Mouse (Mus musculus) heart, embryonic 11.5 days (tissue): ENCODE measurements around the gene Rhoa. TPM values are rescaled to one million over a fixed set of nuclear protein-coding genes. Genes with fewer than 3 reads are reported as not detected.
"Not testable (repeated sequence)": the region's sequence is repeated elsewhere in the genome, so short reads cannot be mapped to it uniquely, and the experiment has no call there.

Source experiments
- ATAC-seq: fragments of 200-750 bp; cut with Nextera tagmentation; replicated peaks from 2 replicates; pipeline ENCODE4 v1.8.0; 2017; ENCODE audit warnings: moderate library complexity; ENCODE audit not compliant: insufficient number of reproducible peaks, low FRiP score, low TSS enrichment
- H3K27ac ChIP-seq: fragments of 300-500 bp; sonication (generic); 2 replicates; pipeline ENCODE4 v1.5.1; 2014; ENCODE audit warnings: mild to moderate bottlenecking, low read depth, low read length
- H3K27me3 ChIP-seq: fragments of 300-500 bp; sonication (generic); 2 replicates; pipeline ENCODE4 v1.6.1; 2014; ENCODE audit warnings: mild to moderate bottlenecking, low read length, mixed read lengths; ENCODE audit not compliant: control insufficient read depth, insufficient read depth
- H3K36me3 ChIP-seq: fragments of 300-500 bp; sonication (generic); 2 replicates; pipeline ENCODE4 v1.6.1; 2014; ENCODE audit warnings: mild to moderate bottlenecking, low read length, moderate library complexity, mixed read lengths; ENCODE audit not compliant: control insufficient read depth, insufficient read depth
- H3K4me1 ChIP-seq: fragments of 300-500 bp; sonication (generic); 2 replicates; pipeline ENCODE4 v1.6.1; 2014; ENCODE audit warnings: low read length; ENCODE audit not compliant: control insufficient read depth, insufficient read depth
- H3K4me2 ChIP-seq: fragments of 300-500 bp; sonication (generic); 2 replicates; pipeline ENCODE4 v1.6.1; 2014; ENCODE audit warnings: mild to moderate bottlenecking, moderate library complexity
- H3K4me3 ChIP-seq: fragments of 300-500 bp; sonication (generic); 2 replicates; pipeline ENCODE4 v1.5.1; 2014; ENCODE audit warnings: low read depth, low read length
- H3K9ac ChIP-seq: fragments of 300-500 bp; sonication (generic); 2 replicates; pipeline ENCODE4 v1.6.1; 2014; ENCODE audit warnings: mild to moderate bottlenecking, low read depth, low read length, moderate library complexity
- H3K9me3 ChIP-seq: fragments of 300-500 bp; sonication (generic); replicated peaks from 2 replicates; pipeline ENCODE4 v1.6.1; 2016; ENCODE audit warnings: low read length; ENCODE audit not compliant: control insufficient read depth
- WGBS: fragments of 180-500 bp; shearing (Covaris S2); extraction: QIAGEN DNeasy Blood & Tissue Kit; methylation state at CpG from one replicate; pipeline ENCODE4 v1.1.7; 2014; ENCODE audit not compliant: insufficient replicate concordance; 5-methylcytosine and 5-hydroxymethylcytosine counted together
- polyA plus RNA-seq: library from polyadenylated mRNA; unstranded; fragments of >200 nt; fragmentation: Nextera tagmentation; extraction: Ambion mirVana; gene quantifications from 2 replicates; pipeline ENCODE4 v1.2.1, GENCODE M21; 2014

Gene Rhoa
- polyA plus RNA-seq, 1 experiment from 2014 or later: 277 TPM

GRCm38 (mm10) chr9:108266261-108266935 is 39.5 kb upstream of the Rhoa start:
- 45% methylated on average over 9 of the region's 10 CpGs for WGBS
- Histone ChIP-seq H3K9ac (no peak overlapping the region), H3K27ac (peak overlapping the region; percentile 59; the same call in 1 of the 2 replicates), H3K36me3 (no peaks in the 10 kb centered on the region), H3K4me3 (no peak overlapping the region), H3K9me3 (no peaks in the 10 kb centered on the region), H3K4me2 (no peak overlapping the region), H3K27me3 (no peaks in the 10 kb centered on the region), H3K4me1 (peaks cover 39% of the 10 kb centered on the region)
- ATAC-seq: no peak

DNA sequence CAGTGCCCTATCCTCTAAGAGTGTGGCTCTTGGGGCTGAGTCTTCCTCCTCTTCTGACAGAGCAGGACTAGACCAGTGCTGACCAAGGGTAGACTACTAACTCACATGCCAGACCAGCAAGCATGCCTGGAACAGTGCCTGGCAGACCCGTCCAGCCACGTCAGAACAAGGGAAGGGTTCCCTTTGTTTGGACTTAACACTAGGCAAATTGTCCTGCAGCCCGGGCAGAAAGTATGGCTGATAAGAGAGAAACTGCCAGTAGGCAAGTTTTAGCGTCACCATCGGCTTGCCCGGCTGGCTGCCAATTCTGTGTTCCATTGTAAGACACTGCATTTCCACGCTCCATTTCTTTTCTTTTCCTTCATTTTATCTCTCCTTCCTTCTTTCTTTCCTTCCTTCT is 38.2 kb upstream of the Rhoa start:
- peaks cover 35% of the 10 kb centered on the region for H3K4me1 ChIP-seq

GRCm38 (mm10) chr9:108268701-108269100 is 37.2 kb upstream of the Rhoa start:
- H3K27ac ChIP-seq, ATAC-seq, H3K4me2 ChIP-seq, H3K36me3 ChIP-seq, H3K9ac ChIP-seq, H3K4me3 ChIP-seq, H3K9me3 ChIP-seq, H3K27me3 ChIP-seq: not testable (repeated sequence)
- WGBS: 56% methylated on average over 6 of the region's 7 CpGs
- peaks cover 36% of the 10 kb centered on the region for H3K4me1 ChIP-seq

More for the DNA sequence above, 38.2 kb upstream of the Rhoa start:
- H3K27ac ChIP-seq: 0 out of 2 replicates have a peak overlapping the region, but pooled peaks have one; percentile 6
- no peak for ATAC-seq
- H3K27me3 ChIP-seq: no peaks in the 10 kb centered on the region
- no peaks in the 10 kb centered on the region for H3K9me3 ChIP-seq
- H3K4me3 ChIP-seq: no peak overlapping the region
- WGBS: 63% methylated on average over 7 of the region's 7 CpGs
- H3K36me3 ChIP-seq: no peaks in the 10 kb centered on the region
- no peak overlapping the region for H3K9ac ChIP-seq
- no peak overlapping the region for H3K4me2 ChIP-seq

- WGBS: 24% methylated on average over 2 of the region's 2 CpGs
- ATAC-seq: no peak
- Histone ChIP-seq H3K4me3 (no peak overlapping the region), H3K9ac (no peak overlapping the region), H3K4me1 (peaks cover 24% of the 10 kb centered on the region), H3K9me3 (no peaks in the 10 kb centered on the region), H3K27me3 (no peaks in the 10 kb centered on the region), H3K27ac (no peak overlapping the region), H3K36me3 (no peaks in the 10 kb centered on the region), H3K4me2 (no peak overlapping the region)
Measured at GRCm38 (mm10) chr9:108271941-108272340, 34.0 kb upstream of the Rhoa start.

GRCm38 (mm10) chr9:108272691-108273090 is 33.2 kb upstream of the Rhoa start:
- Histone ChIP-seq H3K27ac (no peak overlapping the region), H3K4me1 (peaks cover 19% of the 10 kb centered on the region), H3K4me3 (no peak overlapping the region), H3K9ac (no peak overlapping the region), H3K9me3 (no peaks in the 10 kb centered on the region), H3K27me3 (no peaks in the 10 kb centered on the region), H3K36me3 (no peaks in the 10 kb centered on the region), H3K4me2 (no peak overlapping the region)
- 49% methylated on average over 5 of the region's 5 CpGs for WGBS
- no peak for ATAC-seq

DNA sequence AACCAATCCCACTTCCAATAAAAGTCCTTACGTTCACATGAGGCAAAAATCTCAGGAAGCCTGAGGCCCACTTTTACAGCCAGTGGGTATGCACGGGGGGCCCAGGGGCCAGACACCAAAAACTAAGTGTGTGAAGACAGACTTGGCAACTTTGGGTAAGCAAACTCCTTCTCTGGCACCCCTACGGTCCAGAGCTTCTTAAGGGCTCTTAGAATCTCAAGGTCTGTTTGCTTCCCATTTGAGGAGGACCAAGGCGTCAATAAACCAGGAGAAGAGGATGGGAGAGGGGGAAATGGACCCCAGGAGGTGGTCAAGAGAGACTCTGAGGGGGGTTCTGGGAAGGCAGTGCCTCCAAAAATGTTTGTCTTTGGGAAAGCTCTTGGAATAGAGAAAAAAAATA is 32.4 kb upstream of the Rhoa start:
- H3K36me3 ChIP-seq: no peaks in the 10 kb centered on the region
- 76% methylated on average over 4 of the region's 4 CpGs for WGBS
- no peak overlapping the region for H3K4me2 ChIP-seq
- H3K4me3 ChIP-seq: no peak overlapping the region
- H3K9ac ChIP-seq: no peak overlapping the region
- peaks cover 17% of the 10 kb centered on the region for H3K4me1 ChIP-seq
- no peaks in the 10 kb centered on the region for H3K9me3 ChIP-seq
- no peak for ATAC-seq
- no peak overlapping the region for H3K27ac ChIP-seq
- no peaks in the 10 kb centered on the region for H3K27me3 ChIP-seq

DNA sequence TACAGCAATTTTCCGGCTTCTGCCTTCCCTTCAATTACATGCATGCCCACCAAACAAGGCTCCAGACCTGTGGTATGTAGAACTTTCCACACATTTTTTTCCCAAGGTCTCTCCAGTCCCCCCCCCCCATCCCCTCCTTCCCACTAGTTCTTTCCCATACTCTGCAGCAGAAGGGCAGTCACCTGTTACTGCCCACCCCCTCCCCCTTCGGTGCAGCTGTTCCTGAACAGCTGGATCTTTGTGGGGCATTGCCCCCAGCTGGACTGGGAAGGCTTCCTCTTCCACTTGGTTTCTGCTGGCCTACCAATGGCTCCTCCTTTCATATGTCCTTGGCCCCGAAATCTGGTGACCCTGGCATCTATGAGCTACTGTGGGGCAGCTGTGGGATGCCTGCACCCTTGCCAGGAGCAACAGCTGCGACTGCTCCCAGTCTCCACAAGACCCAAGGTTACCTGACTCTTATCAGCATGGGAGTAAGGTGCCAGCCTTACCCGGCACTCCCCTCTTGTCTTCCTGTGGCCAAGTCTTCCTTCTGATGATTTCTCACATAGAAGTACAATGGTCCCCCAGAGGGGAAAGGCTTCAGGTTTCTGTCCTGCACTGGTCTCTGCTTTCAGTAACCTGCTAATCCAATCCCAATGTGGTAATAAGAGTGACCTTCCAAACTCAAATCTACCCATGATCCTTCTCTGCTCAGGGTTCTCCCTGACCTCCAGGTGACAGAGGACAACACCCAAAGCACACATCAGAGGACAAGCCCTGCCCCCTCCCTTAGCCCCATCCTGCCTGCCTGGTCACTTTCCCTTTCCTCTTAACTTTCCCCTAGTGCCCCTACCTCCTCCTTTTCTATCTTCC is 31.2 kb upstream of the Rhoa start:
- no peak overlapping the region; the same call in 1 of the 2 replicates for H3K27ac ChIP-seq
- H3K36me3 ChIP-seq: no peaks in the 10 kb centered on the region
- H3K4me3 ChIP-seq: no peak overlapping the region
- H3K9ac ChIP-seq: peak overlapping the region; percentile 1; the same call in 1 of the 2 replicates
- WGBS: 72% methylated on average over 5 of the region's 5 CpGs
- peaks cover 17% of the 10 kb centered on the region for H3K4me1 ChIP-seq
- H3K9me3 ChIP-seq: no peaks in the 10 kb centered on the region
- no peaks in the 10 kb centered on the region for H3K27me3 ChIP-seq
- H3K4me2 ChIP-seq: no peak overlapping the region
- no peak for ATAC-seq

GRCm38 (mm10) chr9:108275331-108275659 is 30.6 kb upstream of the Rhoa start:
- Histone ChIP-seq H3K36me3 (no peaks in the 10 kb centered on the region), H3K4me2 (no peak overlapping the region)
- no peak for ATAC-seq

More at GRCm38 (mm10) chr9:108275331-108275659, 30.6 kb upstream of the Rhoa start:
- Histone ChIP-seq H3K9me3 (no peaks in the 10 kb centered on the region), H3K9ac (peak overlapping the region; percentile 1; the same call in 1 of the 2 replicates), H3K27ac (no peak overlapping the region), H3K4me3 (no peak overlapping the region), H3K4me1 (peaks cover 17% of the 10 kb centered on the region), H3K27me3 (no peaks in the 10 kb centered on the region)
- WGBS: 16% methylated on average over 6 of the region's 6 CpGs
